ENCODE assay signal across 8 mouse cellular contexts in the genomic region with DNA sequence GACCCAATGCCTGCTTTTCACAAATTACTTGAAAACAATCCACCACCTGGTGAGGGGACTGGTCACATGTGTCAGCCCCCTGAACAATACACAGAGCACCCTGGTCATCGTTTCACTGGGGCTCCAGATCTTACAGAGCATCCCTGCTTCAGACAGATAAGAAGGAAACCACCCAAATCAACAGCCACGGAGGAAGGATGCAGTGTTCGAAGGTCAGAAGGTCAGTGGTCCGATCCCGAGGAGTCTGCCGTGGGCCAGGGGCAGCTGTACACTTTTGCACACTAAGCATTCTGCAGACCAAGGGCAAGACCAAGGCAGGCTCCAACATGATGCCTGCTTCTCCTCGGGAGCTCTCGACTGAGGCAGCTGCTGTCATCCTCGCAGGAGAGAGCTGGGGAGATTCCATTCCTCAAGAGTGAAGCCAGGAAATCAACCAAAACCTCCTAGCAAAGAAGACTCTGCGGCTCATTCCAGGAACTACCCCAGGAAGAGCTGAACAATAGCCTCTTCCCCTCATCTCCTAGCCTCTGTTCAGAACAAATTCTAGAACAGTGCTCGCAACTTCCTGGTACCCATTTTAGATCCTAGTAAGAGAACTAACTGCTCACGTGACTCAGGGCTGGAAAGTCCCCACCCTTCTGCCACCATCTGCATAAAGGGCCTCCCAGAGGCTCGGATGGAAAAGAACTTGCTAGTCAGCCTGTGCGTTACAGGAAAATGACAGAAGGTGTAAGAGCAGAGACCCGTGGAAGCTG. TPM values are rescaled to one million over a fixed set of nuclear protein-coding genes. Genes with fewer than 3 reads are reported as not detected.
A peak's percentile ranks its signal among the peaks of the same experiment; 100 is the strongest.
DNase-seq lines count a peak whose midpoint lies in the region; ATAC-seq and TF ChIP-seq lines count a peak whose summit lies in the region.

No protein-coding gene starts in this region.

- peaks cover 58 to 94% of the 10 kb centered on the region in 2 experiments for H3K4me1 ChIP-seq in CH12.LX (ENCODE audit: control insufficient read depth in 1 of 2, insufficient read depth in 2 of 2)
- peaks cover 36% of the 10 kb centered on the region for H3K4me1 ChIP-seq in heart, embryonic 12.5 days (replicated peaks)
- peaks cover 93% of the 10 kb centered on the region for H3K4me1 ChIP-seq in megakaryocyte, embryonic 14.5 days
- H3K4me1 ChIP-seq in forebrain, embryonic 12.5 days: peaks cover 17% of the 10 kb centered on the region

- H3K36me3 ChIP-seq in CH12.LX (replicated peaks in 1 of 2; ENCODE audit: control insufficient read depth in 1 of 2, insufficient read depth in 1 of 2, low read length in 1 of 2): peaks cover 3 to 22% of the 10 kb centered on the region in 2 experiments
- H3K36me3 ChIP-seq in heart, embryonic 12.5 days: no peaks in the 10 kb centered on the region
- H3K36me3 ChIP-seq in megakaryocyte, embryonic 14.5 days (replicated peaks; ENCODE audit: low read length): peaks cover 12% of the 10 kb centered on the region
- no peaks in the 10 kb centered on the region; the same call in 1 of the 2 replicates for H3K36me3 ChIP-seq in forebrain, embryonic 12.5 days (replicated peaks)

- 0 out of 2 replicates have a peak, but pooled peaks have one; percentile 27 for ATAC-seq in heart, embryonic 12.5 days (ENCODE audit: insufficient number of reproducible peaks, low FRiP score)
- no peak for ATAC-seq in forebrain, embryonic 12.5 days (ENCODE audit: low FRiP score)

- H3K9me3 ChIP-seq in CH12.LX (replicated peaks; ENCODE audit: low read length): no peaks in the 10 kb centered on the region
- no peaks in the 10 kb centered on the region for H3K9me3 ChIP-seq in heart, embryonic 12.5 days (replicated peaks)
- H3K9me3 ChIP-seq in megakaryocyte, embryonic 14.5 days: no peaks in the 10 kb centered on the region
- H3K9me3 ChIP-seq in forebrain, embryonic 12.5 days: no peaks in the 10 kb centered on the region

- dilution Hi-C loops in CH12.LX (cut with MboI; ENCODE audit: extremely low pct_ligation_motif_present, extremely low pct_unique_long_range_greater_than_20kb, low sequenced_read_pairs): no loop called here

- 0 out of 2 replicates have a peak, but pooled peaks cover 2% of the 10 kb centered on the region for H3K79me2 ChIP-seq in CH12.LX (replicated peaks; ENCODE audit: control insufficient read depth, extremely low read depth, insufficient read depth, poor library complexity, severe bottlenecking)

- peak; percentile 17; the same call in 1 of the 2 replicates for TF ChIP-seq RAD21 in CH12.LX (IDR thresholded peaks at IDR 0.05; ENCODE audit: low read depth, low read length)

- no peak for TF ChIP-seq CTCF in CH12.LX (conservative IDR thresholded peaks at IDR 0.05 in 1 of 2, IDR thresholded peaks at IDR 0.05 in 1 of 2; ENCODE audit: low read depth in 2 of 2, low read length in 2 of 2)

- peak; percentile 89 for TF ChIP-seq EP300 in CH12.LX (IDR thresholded peaks at IDR 0.05; ENCODE audit: low read length)

- intact Hi-C loops in left cerebral cortex, postnatal 4 days (cut with DNase I): no loop called here

- in situ Hi-C loops in CH12.LX (cut with MboI; ENCODE audit: low pct_ligation_motif_present, low pct_unique_long_range_greater_than_20kb, low sequenced_read_pairs): loop anchor here (5.0 to 25.0 kb wide), 5 partner anchors 79 to 804 kb away; partner anchors contain the start of genes Cpn2 and Fam43a

- no peaks in the 10 kb centered on the region for H3K27me3 ChIP-seq in CH12.LX (replicated peaks)
- H3K27me3 ChIP-seq in heart, embryonic 12.5 days (replicated peaks): no peaks in the 10 kb centered on the region
- H3K27me3 ChIP-seq in megakaryocyte, embryonic 14.5 days (replicated peaks): no peaks in the 10 kb centered on the region
- H3K27me3 ChIP-seq in forebrain, embryonic 12.5 days: no peaks in the 10 kb centered on the region

- H3K9ac ChIP-seq in CH12.LX (ENCODE audit: insufficient read depth, low read depth): peak overlapping the region; percentile 67
- H3K9ac ChIP-seq in heart, embryonic 12.5 days: no peak overlapping the region
- H3K9ac ChIP-seq in forebrain, embryonic 12.5 days: no peak overlapping the region

- H3K27ac ChIP-seq in CH12.LX (ENCODE audit: insufficient read depth, low read depth): peak overlapping the region; percentile 96
- H3K27ac ChIP-seq in heart, embryonic 12.5 days (ENCODE audit: poor library complexity, severe bottlenecking): peak overlapping the region; percentile 48; the same call in 1 of the 2 replicates
- no peak overlapping the region for H3K27ac ChIP-seq in forebrain, embryonic 12.5 days

- 32% methylated on average over 15 of the region's 15 CpGs for WGBS in heart, embryonic 12.5 days
- 68% methylated on average over 15 of the region's 15 CpGs for WGBS in forebrain, embryonic 12.5 days

- peak overlapping the region; percentile 82 for H3K4me2 ChIP-seq in CH12.LX (ENCODE audit: insufficient read depth, low read depth, poor library complexity, severe bottlenecking)
- H3K4me2 ChIP-seq in heart, embryonic 12.5 days: 0 out of 2 replicates have a peak overlapping the region, but pooled peaks have one; percentile 21
- H3K4me2 ChIP-seq in forebrain, embryonic 12.5 days: no peak overlapping the region

- DNase-seq in A20 (ENCODE audit: low read depth, low spot score) (peak; percentile 79), CH12.LX (ENCODE audit: extremely low read depth) (peak; percentile 99)
- peak; percentile 66 for DNase-seq in kidney, postnatal 14 days
- no peak for DNase-seq in cerebellum, adult 8-10 months
- DNase-seq in left cerebral cortex, postnatal 4 days: no peak

- peak overlapping the region; percentile 8 to 37 (median 36) for H3K4me3 ChIP-seq in CH12.LX (replicated peaks in 1 of 3; ENCODE audit: low read depth in 2 of 3, low read length in 2 of 3, poor library complexity in 1 of 3)
- H3K4me3 ChIP-seq in heart, embryonic 12.5 days: no peak overlapping the region
- peak overlapping the region; percentile 89 for H3K4me3 ChIP-seq in megakaryocyte, embryonic 14.5 days (replicated peaks)
- no peak overlapping the region for H3K4me3 ChIP-seq in forebrain, embryonic 12.5 days (replicated peaks)

- peak; percentile 78 for TF ChIP-seq POLR2A in CH12.LX (IDR thresholded peaks at IDR 0.05; ENCODE audit: low read depth, low read length)

TF ChIP-seq in CH12.LX, 34 proteins besides CTCF, POLR2A, EP300 and RAD21 (continues in another document):
- peak; percentile 92 for TF ChIP-seq TCF12 (IDR thresholded peaks at IDR 0.05; ENCODE audit: low read depth, low read length)
- peak; percentile 50; the same call in 1 of the 2 replicates for TF ChIP-seq JUND (conservative IDR thresholded peaks at IDR 0.05; ENCODE audit: low read depth, low read length)
- no peak for TF ChIP-seq NRF1 (IDR thresholded peaks at IDR 0.05; ENCODE audit: low read depth, low read length)
- peak; percentile 22; the same call in 1 of the 2 replicates for TF ChIP-seq SMC3 (IDR thresholded peaks at IDR 0.05; ENCODE audit: low read depth, low read length)
- no peak for TF ChIP-seq GABPA (IDR thresholded peaks at IDR 0.05; ENCODE audit: insufficient replicate concordance, low read depth, low read length)
- no peak for TF ChIP-seq ZKSCAN1 (IDR thresholded peaks at IDR 0.05; ENCODE audit: borderline replicate concordance, low read depth, low read length)
- peak; percentile 83 for TF ChIP-seq IRF4 (IDR thresholded peaks at IDR 0.05; ENCODE audit: low read depth, low read length)
- no peak for TF ChIP-seq KAT2A (IDR thresholded peaks at IDR 0.05; ENCODE audit: insufficient replicate concordance, low read length)
- peak; percentile 98 for TF ChIP-seq USF2 (conservative IDR thresholded peaks at IDR 0.05; ENCODE audit: low read depth, low read length)
- no peak for TF ChIP-seq CHD1 (IDR thresholded peaks at IDR 0.05; ENCODE audit: low read depth, low read length)
- peak; percentile 69; the same call in 1 of the 2 replicates for TF ChIP-seq E2F4 (IDR thresholded peaks at IDR 0.05; ENCODE audit: insufficient replicate concordance, low read depth, low read length)
- peak; percentile 98 for TF ChIP-seq MAX (IDR thresholded peaks at IDR 0.05; ENCODE audit: low read length)
- TF ChIP-seq USF1 (IDR thresholded peaks at IDR 0.05; ENCODE audit: low read depth, low read length): peak; percentile 98
- TF ChIP-seq MAZ (IDR thresholded peaks at IDR 0.05; ENCODE audit: low read depth, low read length): no peak
- peak; percentile 41; the same call in 1 of the 2 replicates for TF ChIP-seq RCOR1 (conservative IDR thresholded peaks at IDR 0.05; ENCODE audit: low read depth, low read length)
- TF ChIP-seq MEF2A (IDR thresholded peaks at IDR 0.05; ENCODE audit: borderline replicate concordance, low read depth, low read length): peak; percentile 93
- TF ChIP-seq JUN (IDR thresholded peaks at IDR 0.05; ENCODE audit: insufficient read depth, low read depth, low read length): peak; percentile 42; the same call in 1 of the 2 replicates
- peak; percentile 93 for TF ChIP-seq TBP (conservative IDR thresholded peaks at IDR 0.05; ENCODE audit: low read depth, low read length)
- TF ChIP-seq MXI1 (IDR thresholded peaks at IDR 0.05; ENCODE audit: low read depth, low read length): peak; percentile 50
- peak; percentile 43; the same call in 1 of the 2 replicates for TF ChIP-seq CHD2 (IDR thresholded peaks at IDR 0.05; ENCODE audit: low read length)
- peak; percentile 89 for TF ChIP-seq SIN3A (IDR thresholded peaks at IDR 0.05; ENCODE audit: low read length)
- TF ChIP-seq UBTF (IDR thresholded peaks at IDR 0.05; ENCODE audit: low read depth, low read length): no peak
- peak; percentile 60 for TF ChIP-seq NELFE (IDR thresholded peaks at IDR 0.05; ENCODE audit: low read depth, low read length)
- TF ChIP-seq MAFK (IDR thresholded peaks at IDR 0.05; ENCODE audit: insufficient replicate concordance, low read length): 0 out of 2 replicates have a peak, but pooled peaks have one; percentile 2
- TF ChIP-seq ZMIZ1 (IDR thresholded peaks at IDR 0.05; ENCODE audit: low read depth, low read length): peak; percentile 29; the same call in 1 of the 2 replicates
- peak; percentile 99 for TF ChIP-seq BHLHE40 (IDR thresholded peaks at IDR 0.05; ENCODE audit: low read depth, low read length)
- TF ChIP-seq MYC (IDR thresholded peaks at IDR 0.05; ENCODE audit: low read depth, low read length): peak; percentile 90
- peak; percentile 48; the same call in 1 of the 2 replicates for TF ChIP-seq HCFC1 (IDR thresholded peaks at IDR 0.05; ENCODE audit: low read depth, low read length)

RNA-seq across cellular contexts. Expression of gene Xxylt1, which starts 14.7 kb away (rescaled TPM):
- total RNA-seq in CH12.LX (2012; rRNA removed): 21.5 and 23.8 TPM in 2 replicates
- 43.4 and 45.7 TPM in 2 replicates for total RNA-seq in CH12.LX (2014; rRNA removed)
- 27.4 and 35.1 TPM in 2 replicates for polyA plus RNA-seq in CH12.LX (2012; ENCODE audit: insufficient read length, low read depth)
- 12.9 and 13.7 TPM in 2 replicates for polyA plus RNA-seq in heart, embryonic 12.5 days (2016; fragmentation: Nextera tagmentation; extraction: Ambion mirVana)
- 0.94 and 2.2 TPM in 2 replicates for polyA plus RNA-seq in megakaryocyte, embryonic 14.5 days (2012; ENCODE audit: insufficient read depth, low replicate concordance)
- 12.4 and 12.7 TPM in 2 replicates for polyA plus RNA-seq in forebrain, embryonic 12.5 days (2016; fragmentation: Nextera tagmentation; extraction: Ambion mirVana)
- 10 to 100 TPM; 19.7 to 22.7 TPM for total RNA-seq in left cerebral cortex, postnatal 4 days (2021)

Comparison
In these comparisons a context has a peak if more than half of its experiments do, and no peak if none do; other contexts are left out.
1. DNase-seq: peak in A20 (single experiment), CH12.LX (single experiment) and kidney, postnatal 14 days (single experiment); none in cerebellum, adult 8-10 months (single experiment) and left cerebral cortex, postnatal 4 days (single experiment).
2. H3K4me3 ChIP-seq: peak in CH12.LX (3 of 3) and megakaryocyte, embryonic 14.5 days (single experiment); none in heart, embryonic 12.5 days (single experiment) and forebrain, embryonic 12.5 days (single experiment).